Mouse (Mus musculus): ENCODE results near the gene Lpin2.

DNA sequence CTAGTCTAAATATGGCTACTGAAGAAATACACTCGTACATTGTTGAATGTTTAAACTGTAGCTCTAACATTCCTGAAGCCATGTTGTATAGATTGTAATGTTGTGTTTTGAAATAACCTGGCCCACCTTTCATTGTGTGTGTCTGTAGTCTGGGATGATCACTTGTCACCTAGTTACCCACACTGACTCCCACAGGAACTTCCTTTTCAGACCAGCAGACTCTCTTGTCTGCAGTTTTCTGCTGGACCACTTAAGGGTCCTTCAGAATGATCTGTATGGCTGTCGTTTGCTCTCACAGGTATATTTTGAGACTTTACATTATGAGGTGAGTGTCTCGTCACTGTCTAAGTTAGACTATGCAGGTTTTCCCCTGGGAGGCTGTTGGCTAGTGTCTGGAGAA lies 27.6 kb downstream of the Lpin2 start:
- TF ChIP-seq CTCF (IDR thresholded peaks at IDR 0.05): no peak
- TF ChIP-seq EP300 (IDR thresholded peaks at IDR 0.05): no peak

All from lung, postnatal 0 days (tissue).